Mouse (Mus musculus) forebrain, embryonic 11.5 days (tissue): ENCODE results near the gene Prrg2. TPM values are rescaled to one million over a fixed set of nuclear protein-coding genes. Genes with fewer than 3 reads are reported as not detected.

Source experiments
- ATAC-seq: fragments of 200-750 bp; cut with Nextera tagmentation; replicated peaks from 2 replicates; pipeline ENCODE4 v1.8.0; 2017; ENCODE audit warnings: moderate TSS enrichment; ENCODE audit not compliant: low FRiP score
- DNase-seq: peaks from one replicate; pipeline ENCODE4 v3.0.0-alpha.2; 2017; ENCODE audit warnings: low spot score
- H3K27ac ChIP-seq: fragments of 300-500 bp; sonication (generic); 2 replicates; pipeline ENCODE4 v1.5.1; 2014; ENCODE audit warnings: low read depth, low read length
- H3K27me3 ChIP-seq: fragments of 300-500 bp; sonication (generic); 2 replicates; pipeline ENCODE4 v1.6.1; 2014; ENCODE audit warnings: mild to moderate bottlenecking, low read length, mixed read lengths; ENCODE audit not compliant: control insufficient read depth, insufficient read depth
- H3K36me3 ChIP-seq: fragments of 300-500 bp; sonication (generic); 2 replicates; pipeline ENCODE4 v1.6.1; 2014; ENCODE audit warnings: mild to moderate bottlenecking, low read length, moderate library complexity, mixed read lengths; ENCODE audit not compliant: control insufficient read depth, insufficient read depth
- H3K4me1 ChIP-seq: fragments of 300-500 bp; sonication (generic); replicated peaks from 2 replicates; pipeline ENCODE4 v1.6.1; 2014; ENCODE audit warnings: low read length, mixed read lengths; ENCODE audit not compliant: control insufficient read depth, insufficient read depth
- H3K4me2 ChIP-seq: fragments of 300-500 bp; sonication (generic); 2 replicates; pipeline ENCODE4 v1.6.1; 2014; ENCODE audit warnings: low read depth, mild to moderate bottlenecking, low read length, moderate library complexity, mixed read lengths; ENCODE audit not compliant: severe bottlenecking
- H3K4me3 ChIP-seq: fragments of 300-500 bp; sonication (generic); 2 replicates; pipeline ENCODE4 v1.5.1; 2014; ENCODE audit warnings: low read depth, low read length
- H3K9ac ChIP-seq: fragments of 300-500 bp; sonication (generic); 2 replicates; pipeline ENCODE4 v1.6.1; 2014; ENCODE audit warnings: low read length
- H3K9me3 ChIP-seq: fragments of 300-500 bp; sonication (generic); 2 replicates; pipeline ENCODE4 v1.6.1; 2016; ENCODE audit warnings: low read length, mixed read lengths; ENCODE audit not compliant: control insufficient read depth
- WGBS: fragments of 180-500 bp; shearing (Covaris S2); extraction: QIAGEN DNeasy Blood & Tissue Kit; methylation state at CpG from one replicate; pipeline ENCODE4 v1.1.7; 2014; 5-methylcytosine and 5-hydroxymethylcytosine counted together
- polyA plus RNA-seq: library from polyadenylated mRNA; unstranded; fragments of >200 nt; fragmentation: Nextera tagmentation; extraction: Ambion mirVana; gene quantifications from 2 replicates; pipeline ENCODE4 v1.2.1, GENCODE M21; 2014

Prrg2 gene
- polyA plus RNA-seq, 1 experiment from 2014 or later: 18.4 TPM

GRCm38 (mm10) chr7:45073171-45073707, 10.8 kb upstream of the Prrg2 start:
- H3K9ac ChIP-seq: no peak overlapping the region
- no peaks in the 10 kb centered on the region for H3K9me3 ChIP-seq
- ATAC-seq (no peak), DNase-seq (no peak)
- no peak overlapping the region for H3K27ac ChIP-seq
- H3K27me3 ChIP-seq: no peaks in the 10 kb centered on the region
- H3K36me3 ChIP-seq: no peaks in the 10 kb centered on the region; the same call in 1 of the 2 replicates
- 89% methylated on average over 7 of the region's 7 CpGs for WGBS
- H3K4me2 ChIP-seq: no peak overlapping the region
- H3K4me3 ChIP-seq: no peak overlapping the region
- no peaks in the 10 kb centered on the region for H3K4me1 ChIP-seq

- no peak for DNase-seq
- H3K36me3 ChIP-seq: no peaks in the 10 kb centered on the region; the same call in 1 of the 2 replicates
- H3K27me3 ChIP-seq: no peaks in the 10 kb centered on the region
- H3K27ac ChIP-seq: no peak overlapping the region
- H3K4me2 ChIP-seq: no peak overlapping the region
- no peak overlapping the region for H3K9ac ChIP-seq
- ATAC-seq: no peak
- H3K9me3 ChIP-seq: no peaks in the 10 kb centered on the region
- 82% methylated on average over 2 of the region's 2 CpGs for WGBS
- H3K4me1 ChIP-seq: no peaks in the 10 kb centered on the region
- H3K4me3 ChIP-seq: no peak overlapping the region
These were observed 9.8 kb upstream of the Prrg2 start for GRCm38 (mm10) chr7:45072230-45072629.

GRCm38 (mm10) chr7:45069671-45070070, 7.2 kb upstream of the Prrg2 start:
- Histone ChIP-seq H3K36me3 (no peaks in the 10 kb centered on the region), H3K27ac (no peak overlapping the region), H3K9me3 (no peaks in the 10 kb centered on the region), H3K4me1 (no peaks in the 10 kb centered on the region), H3K4me3 (no peak overlapping the region), H3K27me3 (no peaks in the 10 kb centered on the region), H3K4me2 (no peak overlapping the region), H3K9ac (no peak overlapping the region)
- ATAC-seq (no peak), DNase-seq (no peak)
- WGBS: 91% methylated on average over 2 of the region's 2 CpGs

GRCm38 (mm10) chr7:45068000-45068318, 5.5 kb upstream of the Prrg2 start:
- 24% methylated on average over 5 of the region's 5 CpGs for WGBS

GRCm38 (mm10) chr7:45067190-45067999, 4.9 kb upstream of the Prrg2 start:
- DNase-seq: no peak
- H3K4me2 ChIP-seq: no peak overlapping the region
- H3K4me1 ChIP-seq: peaks cover 5% of the 10 kb centered on the region; the same call in 1 of the 2 replicates
- H3K27ac ChIP-seq: no peak overlapping the region
- WGBS: 69% methylated on average over 4 of the region's 4 CpGs
- H3K27me3 ChIP-seq: no peaks in the 10 kb centered on the region
- no peak overlapping the region for H3K4me3 ChIP-seq
- no peak overlapping the region for H3K9ac ChIP-seq
- H3K9me3 ChIP-seq: no peaks in the 10 kb centered on the region
- no peak for ATAC-seq
- H3K36me3 ChIP-seq: no peaks in the 10 kb centered on the region

More at GRCm38 (mm10) chr7:45068000-45068318, 5.5 kb upstream of the Prrg2 start:
- Histone ChIP-seq H3K4me1 (peaks cover 5% of the 10 kb centered on the region; the same call in 1 of the 2 replicates), H3K27me3 (no peaks in the 10 kb centered on the region), H3K4me2 (no peak overlapping the region), H3K27ac (no peak overlapping the region), H3K36me3 (no peaks in the 10 kb centered on the region), H3K9ac (no peak overlapping the region), H3K4me3 (no peak overlapping the region), H3K9me3 (no peaks in the 10 kb centered on the region)
- ATAC-seq: no peak
- DNase-seq: peak; percentile 78

GRCm38 (mm10) chr7:45061532-45062075, 873 bp downstream of the Prrg2 start:
- Histone ChIP-seq H3K4me2 (peak overlapping the region; percentile 49), H3K27me3 (no peaks in the 10 kb centered on the region), H3K4me3 (peak overlapping the region; percentile 69), H3K4me1 (peaks cover 15% of the 10 kb centered on the region), H3K27ac (peak overlapping the region; percentile 7; the same call in 1 of the 2 replicates), H3K36me3 (no peaks in the 10 kb centered on the region), H3K9me3 (no peaks in the 10 kb centered on the region), H3K9ac (peak overlapping the region; percentile 71)
- WGBS: 20% methylated on average over 11 of the region's 11 CpGs
- ATAC-seq (no peak), DNase-seq (no peak)

GRCm38 (mm10) chr7:45060632-45061122, 1.8 kb downstream of the Prrg2 start:
- H3K27ac ChIP-seq: no peak overlapping the region
- H3K4me2 ChIP-seq: no peak overlapping the region
- no peak overlapping the region for H3K9ac ChIP-seq
- DNase-seq (no peak), ATAC-seq (no peak)
- 85% methylated on average over 6 of the region's 6 CpGs for WGBS
- peaks cover 15% of the 10 kb centered on the region for H3K4me1 ChIP-seq
- no peak overlapping the region for H3K4me3 ChIP-seq
- H3K9me3 ChIP-seq: no peaks in the 10 kb centered on the region
- H3K27me3 ChIP-seq: no peaks in the 10 kb centered on the region
- no peaks in the 10 kb centered on the region for H3K36me3 ChIP-seq

GRCm38 (mm10) chr7:45058607-45059571, 3.6 kb downstream of the Prrg2 start:
- DNase-seq: no peak
- Histone ChIP-seq H3K27ac (peak overlapping the region; percentile 37; the same call in 1 of the 2 replicates), H3K4me1 (peaks cover 15% of the 10 kb centered on the region), H3K4me3 (no peak overlapping the region), H3K4me2 (0 out of 2 replicates have a peak overlapping the region, but pooled peaks have one; percentile 11), H3K27me3 (no peaks in the 10 kb centered on the region), H3K9me3 (no peaks in the 10 kb centered on the region), H3K9ac (no peak overlapping the region), H3K36me3 (no peaks in the 10 kb centered on the region)
- 75% methylated on average over 10 of the region's 10 CpGs for WGBS
- no peak for ATAC-seq
